Mouse (Mus musculus) megakaryocyte, embryonic 14.5 days (primary cell): ENCODE measurements around the gene Fignl2.

Source experiments
- FLI1 ChIP-seq: IDR thresholded peaks from 2 replicates; pipeline ENCODE4 v1.6.1; 2012; ENCODE audit warnings: low read length, inconsistent platforms, mixed read lengths
- GATA1 ChIP-seq: IDR thresholded peaks from 3 replicates; pipeline ENCODE4 v1.6.1; 2012; ENCODE audit warnings: mixed read lengths, low read length, inconsistent platforms, borderline replicate concordance

GRCm38 (mm10) chr15:101059570-101060279 lies 18.6 kb downstream of the Fignl2 start:
- TF ChIP-seq GATA1 (no peak), FLI1 (no peak)
